Mouse (Mus musculus): ENCODE measurements around the gene Uso1. TPM values are rescaled to one million over a fixed set of nuclear protein-coding genes. Genes with fewer than 3 reads are reported as not detected.

The Uso1 gene
- total RNA-seq, 1 experiment, result 51.6 TPM

DNA sequence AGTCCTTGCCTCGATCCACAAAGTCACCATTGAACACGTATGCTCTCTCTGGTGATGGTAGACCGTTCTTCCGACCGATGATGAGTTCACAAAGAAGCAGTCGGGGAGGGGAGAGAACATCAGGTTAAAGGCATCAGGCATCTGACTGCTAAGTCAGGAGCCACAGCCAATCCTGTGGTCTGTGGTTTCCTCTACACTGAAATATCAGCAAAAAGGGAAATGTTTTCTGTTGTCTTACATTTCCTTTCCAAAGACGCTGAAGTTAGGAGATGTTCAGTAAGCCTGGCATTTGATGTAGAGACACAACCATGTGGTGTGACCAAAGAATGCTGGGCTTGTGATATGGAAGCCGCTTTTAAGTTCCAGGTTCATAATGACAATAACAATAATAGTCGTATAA lies 107.7 kb downstream of the Uso1 start:
- no peak overlapping the region for H3K4me3 ChIP-seq (ENCODE audit: insufficient read depth in 1 of 2, low read depth in 1 of 2, low read length in 2 of 2, poor library complexity in 1 of 2, severe bottlenecking in 1 of 2)
- no peaks in the 10 kb centered on the region for H3K9me3 ChIP-seq (ENCODE audit: control insufficient read depth, insufficient read depth, low read depth, low read length)
- 0 out of 4 replicates have a peak, but pooled peaks cover 0 to 2% of the 10 kb centered on the region in 2 experiments for H3K4me1 ChIP-seq (ENCODE audit: control insufficient read depth in 2 of 2, insufficient read depth in 2 of 2, low read length in 2 of 2, poor library complexity in 1 of 2)
- in situ Hi-C loops (cut with MboI; ENCODE audit: low sequenced_read_pairs in 2 of 2, unreplicated experiment in 2 of 2), result no loop called here
- no peak overlapping the region for H3K9ac ChIP-seq (ENCODE audit: insufficient read depth, low read depth, low read length, poor library complexity, severe bottlenecking)
- H3K27ac ChIP-seq (ENCODE audit: insufficient read depth, low read depth, low read length, poor library complexity, severe bottlenecking), result no peak overlapping the region
- H3K36me3 ChIP-seq (ENCODE audit: control insufficient read depth, insufficient read depth, low read length, poor library complexity, severe bottlenecking), result no peaks in the 10 kb centered on the region
- no peak for DNase-seq (ENCODE audit: low read depth, low spot score)
- no peak for TF ChIP-seq HCFC1 (IDR thresholded peaks at IDR 0.05; ENCODE audit: borderline replicate concordance, insufficient read depth, low read length)
- TF ChIP-seq ZC3H11A (IDR thresholded peaks at IDR 0.05; ENCODE audit: borderline replicate concordance, low read depth, low read length), result no peak
- no peak for TF ChIP-seq CHD2 (IDR thresholded peaks at IDR 0.05; ENCODE audit: low read depth, low read length)
- no peak for TF ChIP-seq MAFK (IDR thresholded peaks at IDR 0.05; ENCODE audit: insufficient read depth, low read depth, low read length)
- no peak for TF ChIP-seq ZNF384 (IDR thresholded peaks at IDR 0.05; ENCODE audit: low read depth, low read length)

- no peak for TF ChIP-seq HCFC1 (IDR thresholded peaks at IDR 0.05; ENCODE audit: borderline replicate concordance, insufficient read depth, low read length)
- no peak for TF ChIP-seq ZC3H11A (IDR thresholded peaks at IDR 0.05; ENCODE audit: borderline replicate concordance, low read depth, low read length)
- TF ChIP-seq CHD2 (IDR thresholded peaks at IDR 0.05; ENCODE audit: low read depth, low read length), result no peak
- no peak for TF ChIP-seq MAFK (IDR thresholded peaks at IDR 0.05; ENCODE audit: insufficient read depth, low read depth, low read length)
- no peak for TF ChIP-seq ZNF384 (IDR thresholded peaks at IDR 0.05; ENCODE audit: low read depth, low read length)
- Histone ChIP-seq H3K4me3 (ENCODE audit: insufficient read depth in 1 of 2, low read depth in 1 of 2, low read length in 2 of 2, poor library complexity in 1 of 2, severe bottlenecking in 1 of 2) (peak overlapping the region in 1 of 2 experiments; percentile 26; a peak in 3 of 4 replicates), H3K9ac (ENCODE audit: insufficient read depth, low read depth, low read length, poor library complexity, severe bottlenecking) (no peak overlapping the region), H3K9me3 (ENCODE audit: control insufficient read depth, insufficient read depth, low read depth, low read length) (no peaks in the 10 kb centered on the region), H3K4me1 (ENCODE audit: control insufficient read depth in 2 of 2, insufficient read depth in 2 of 2, low read length in 2 of 2, poor library complexity in 1 of 2) (0 out of 4 replicates have a peak, but pooled peaks cover 0 to 2% of the 10 kb centered on the region in 2 experiments), H3K27ac (ENCODE audit: insufficient read depth, low read depth, low read length, poor library complexity, severe bottlenecking) (no peak overlapping the region), H3K36me3 (ENCODE audit: control insufficient read depth, insufficient read depth, low read length, poor library complexity, severe bottlenecking) (no peaks in the 10 kb centered on the region)
- in situ Hi-C loops (cut with MboI; ENCODE audit: low sequenced_read_pairs in 2 of 2, unreplicated experiment in 2 of 2), result no loop called here
- no peak for DNase-seq (ENCODE audit: low read depth, low spot score)
Measured at GRCm38 (mm10) chr5:92248614-92249013, 110.9 kb downstream of the Uso1 start.

DNA sequence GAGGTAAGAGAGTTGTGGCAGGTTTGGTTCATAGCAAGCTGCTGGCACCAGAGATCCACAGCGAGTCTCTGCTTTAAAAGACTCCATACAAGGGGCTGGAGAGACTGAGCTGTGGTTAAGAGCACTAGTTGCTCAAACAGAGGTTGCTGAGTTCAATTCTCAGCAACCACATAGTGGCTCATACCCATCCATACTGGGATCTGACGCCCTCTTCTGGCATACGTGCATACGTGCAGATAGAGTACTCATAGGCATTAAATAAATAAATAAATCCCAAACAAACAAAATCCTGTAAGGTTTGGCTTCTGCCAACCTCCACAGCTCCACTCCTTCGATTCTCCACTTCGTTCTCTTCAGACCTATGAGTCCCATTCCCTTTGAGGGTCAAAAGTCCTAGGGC lies 114.3 kb downstream of the Uso1 start:
- DNase-seq (ENCODE audit: low read depth, low spot score), result no peak
- H3K9ac ChIP-seq (ENCODE audit: insufficient read depth, low read depth, low read length, poor library complexity, severe bottlenecking), result no peak overlapping the region
- no peaks in the 10 kb centered on the region for H3K36me3 ChIP-seq (ENCODE audit: control insufficient read depth, insufficient read depth, low read length, poor library complexity, severe bottlenecking)
- H3K4me3 ChIP-seq (ENCODE audit: insufficient read depth in 1 of 2, low read depth in 1 of 2, low read length in 2 of 2, poor library complexity in 1 of 2, severe bottlenecking in 1 of 2), result no peak overlapping the region
- in situ Hi-C loops (cut with MboI; ENCODE audit: low sequenced_read_pairs in 2 of 2, unreplicated experiment in 2 of 2), result no loop called here
- no peak for TF ChIP-seq ZC3H11A (IDR thresholded peaks at IDR 0.05; ENCODE audit: borderline replicate concordance, low read depth, low read length)
- no peak for TF ChIP-seq CHD2 (IDR thresholded peaks at IDR 0.05; ENCODE audit: low read depth, low read length)
- no peak for TF ChIP-seq ZNF384 (IDR thresholded peaks at IDR 0.05; ENCODE audit: low read depth, low read length)
- TF ChIP-seq HCFC1 (IDR thresholded peaks at IDR 0.05; ENCODE audit: borderline replicate concordance, insufficient read depth, low read length), result no peak
- no peak for TF ChIP-seq MAFK (IDR thresholded peaks at IDR 0.05; ENCODE audit: insufficient read depth, low read depth, low read length)
- no peak overlapping the region for H3K27ac ChIP-seq (ENCODE audit: insufficient read depth, low read depth, low read length, poor library complexity, severe bottlenecking)
- 0 out of 4 replicates have a peak, but pooled peaks cover 0 to 2% of the 10 kb centered on the region in 2 experiments for H3K4me1 ChIP-seq (ENCODE audit: control insufficient read depth in 2 of 2, insufficient read depth in 2 of 2, low read length in 2 of 2, poor library complexity in 1 of 2)
- no peaks in the 10 kb centered on the region for H3K9me3 ChIP-seq (ENCODE audit: control insufficient read depth, insufficient read depth, low read depth, low read length)

Other genes starting within 250 kb of the Uso1 start
- 26.3 and 31.6 TPM in 2 replicates for gene Rchy1, start 174.9 kb upstream of the Uso1 start, total RNA-seq (2012; rRNA removed)
- 0.74 and 0.89 TPM in 2 replicates for gene Odaph, start 150.5 kb upstream of the Uso1 start, total RNA-seq (2012; rRNA removed)
- 5.0 and 6.4 TPM in 2 replicates for gene Cdkl2, start 94.1 kb upstream of the Uso1 start, total RNA-seq (2012; rRNA removed)
- gene G3bp2, start 54.2 kb upstream of the Uso1 start, total RNA-seq (2012; rRNA removed), result 246 and 266 TPM in 2 replicates
- not detected in 2 replicates for gene U90926, start 77.5 kb downstream of the Uso1 start, total RNA-seq (2012; rRNA removed)
- 3.3 and 4.5 TPM in 2 replicates for gene Ppef2, start 118.3 kb downstream of the Uso1 start, total RNA-seq (2012; rRNA removed)
- 9.8 and 13.4 TPM in 2 replicates for gene Naaa, start 140.2 kb downstream of the Uso1 start, total RNA-seq (2012; rRNA removed)
- 63.9 and 74.0 TPM in 2 replicates for gene Sdad1, start 172.5 kb downstream of the Uso1 start, total RNA-seq (2012; rRNA removed)
- gene Cxcl9, start 190.1 kb downstream of the Uso1 start, total RNA-seq (2012; rRNA removed), result not detected in 2 replicates
- gene Art3, start 193.9 kb downstream of the Uso1 start, total RNA-seq (2012; rRNA removed), result 0.71 and 0.74 TPM in 2 replicates
- gene Cxcl10, start 211.0 kb downstream of the Uso1 start, total RNA-seq (2012; rRNA removed), result 3.3 and 4.0 TPM in 2 replicates

Measured in ES-E14 (cell line).